9 mouse cellular contexts compared by ENCODE assay signal in genomic region chr14:40960237-40960636, GRCm38 (mm10). TPM values are rescaled to one million over a fixed set of nuclear protein-coding genes. Genes with fewer than 3 reads are reported as not detected.
DNase-seq lines count a peak whose midpoint lies in the region; ATAC-seq and TF ChIP-seq lines count a peak whose summit lies in the region.
"Had no signal": no experiment of that assay in that cellular context is flagged by ENCODE, and none has a peak within 500 bp of the region (broad histone marks: within the 10 kb centered on the region; RNA-seq: fewer than 3 reads in every experiment).

No protein-coding gene starts in this region.

- H3K9ac ChIP-seq in forebrain, embryonic 12.5 days = no peak overlapping the region
- H3K9ac ChIP-seq in forebrain, embryonic 11.5 days (ENCODE audit: low read length) = no peak overlapping the region
- no peak overlapping the region for H3K9ac ChIP-seq in intestine, embryonic 16.5 days (ENCODE audit: low read depth, low read length)
- no peak overlapping the region for H3K9ac ChIP-seq in intestine, postnatal 0 days (ENCODE audit: low read depth, low read length)
- no peak overlapping the region for H3K9ac ChIP-seq in midbrain, embryonic 13.5 days (replicated peaks)
- no peak overlapping the region for H3K9ac ChIP-seq in midbrain, embryonic 14.5 days (replicated peaks; ENCODE audit: low read length)
- no peak overlapping the region for H3K9ac ChIP-seq in stomach, embryonic 14.5 days (replicated peaks; ENCODE audit: low read depth, low read length)

- TF ChIP-seq CTCF in intestine, postnatal 0 days (IDR thresholded peaks at IDR 0.05; ENCODE audit: low read depth) = no peak

- DNase-seq in forebrain, embryonic 11.5 days (ENCODE audit: low spot score) = no peak
- DNase-seq in midbrain, embryonic 14.5 days = no peak
- DNase-seq: gastrocnemius, postnatal 14 days had no signal

- H3K4me1 ChIP-seq in forebrain, embryonic 12.5 days = peaks cover 89% of the 10 kb centered on the region
- peaks cover 52% of the 10 kb centered on the region for H3K4me1 ChIP-seq in forebrain, embryonic 11.5 days (replicated peaks; ENCODE audit: control insufficient read depth, insufficient read depth, low read length)
- peaks cover 83% of the 10 kb centered on the region for H3K4me1 ChIP-seq in intestine, embryonic 16.5 days (ENCODE audit: control insufficient read depth, insufficient read depth, low read length)
- H3K4me1 ChIP-seq in intestine, postnatal 0 days (replicated peaks; ENCODE audit: control insufficient read depth, insufficient read depth, low read length) = peaks cover 44% of the 10 kb centered on the region
- peaks cover 89% of the 10 kb centered on the region for H3K4me1 ChIP-seq in midbrain, embryonic 13.5 days (replicated peaks)
- H3K4me1 ChIP-seq in midbrain, embryonic 14.5 days (ENCODE audit: control insufficient read depth, insufficient read depth, low read length) = peaks cover 66% of the 10 kb centered on the region
- H3K4me1 ChIP-seq in stomach, embryonic 14.5 days (ENCODE audit: control insufficient read depth, insufficient read depth, low read length) = peaks cover 72% of the 10 kb centered on the region

- WGBS in forebrain, embryonic 12.5 days = 57% methylated on average over 4 of the region's 4 CpGs
- 64% methylated on average over 4 of the region's 4 CpGs for WGBS in forebrain, embryonic 11.5 days
- 36% methylated on average over 4 of the region's 4 CpGs for WGBS in intestine, embryonic 16.5 days
- 39% methylated on average over 4 of the region's 4 CpGs for WGBS in intestine, postnatal 0 days
- 46% methylated on average over 4 of the region's 4 CpGs for WGBS in midbrain, embryonic 13.5 days
- 40% methylated on average over 4 of the region's 4 CpGs for WGBS in midbrain, embryonic 14.5 days
- 30% methylated on average over 4 of the region's 4 CpGs for WGBS in stomach, embryonic 14.5 days

- H3K27ac ChIP-seq in forebrain, embryonic 12.5 days = peak overlapping the region; percentile 50
- no peak overlapping the region for H3K27ac ChIP-seq in forebrain, embryonic 11.5 days (ENCODE audit: low read depth, low read length)
- H3K27ac ChIP-seq in intestine, embryonic 16.5 days (ENCODE audit: low read length) = peak overlapping the region; percentile 48
- H3K27ac ChIP-seq in intestine, postnatal 0 days (ENCODE audit: low read depth, low read length) = no peak overlapping the region
- H3K27ac ChIP-seq in midbrain, embryonic 13.5 days = 0 out of 2 replicates have a peak overlapping the region, but pooled peaks have one; percentile 25
- H3K27ac ChIP-seq in midbrain, embryonic 14.5 days (replicated peaks; ENCODE audit: low read depth, low read length) = no peak overlapping the region
- H3K27ac ChIP-seq in stomach, embryonic 14.5 days (ENCODE audit: low read length) = peak overlapping the region; percentile 94; the same call in 1 of the 2 replicates

- H3K4me2 ChIP-seq in forebrain, embryonic 12.5 days = no peak overlapping the region
- H3K4me2 ChIP-seq in forebrain, embryonic 11.5 days (ENCODE audit: low read depth, low read length, severe bottlenecking) = no peak overlapping the region
- no peak overlapping the region for H3K4me2 ChIP-seq in intestine, embryonic 16.5 days (ENCODE audit: low read depth, low read length)
- no peak overlapping the region for H3K4me2 ChIP-seq in intestine, postnatal 0 days (replicated peaks; ENCODE audit: low read depth)
- H3K4me2 ChIP-seq in midbrain, embryonic 13.5 days (replicated peaks) = no peak overlapping the region
- H3K4me2 ChIP-seq in midbrain, embryonic 14.5 days (ENCODE audit: low read length) = no peak overlapping the region
- no peak overlapping the region for H3K4me2 ChIP-seq in stomach, embryonic 14.5 days (replicated peaks; ENCODE audit: low read depth, low read length)

- H3K4me3 ChIP-seq in forebrain, embryonic 12.5 days (replicated peaks) = no peak overlapping the region
- no peak overlapping the region for H3K4me3 ChIP-seq in forebrain, embryonic 11.5 days (ENCODE audit: low read depth, low read length)
- H3K4me3 ChIP-seq in intestine, embryonic 16.5 days (ENCODE audit: low read length) = no peak overlapping the region
- no peak overlapping the region for H3K4me3 ChIP-seq in intestine, postnatal 0 days (ENCODE audit: low read depth, low read length)
- no peak overlapping the region for H3K4me3 ChIP-seq in midbrain, embryonic 13.5 days (replicated peaks)
- H3K4me3 ChIP-seq in midbrain, embryonic 14.5 days (replicated peaks; ENCODE audit: low read depth, low read length) = no peak overlapping the region
- no peak overlapping the region for H3K4me3 ChIP-seq in stomach, embryonic 14.5 days (ENCODE audit: low read depth, low read length)

- H3K36me3 ChIP-seq in forebrain, embryonic 12.5 days (replicated peaks) = no peaks in the 10 kb centered on the region
- H3K36me3 ChIP-seq in forebrain, embryonic 11.5 days (ENCODE audit: control insufficient read depth, insufficient read depth, low read length) = no peaks in the 10 kb centered on the region
- H3K36me3 ChIP-seq in intestine, embryonic 16.5 days (ENCODE audit: control insufficient read depth, insufficient read depth, low read length) = no peaks in the 10 kb centered on the region
- H3K36me3 ChIP-seq in intestine, postnatal 0 days (ENCODE audit: control insufficient read depth, insufficient read depth) = no peaks in the 10 kb centered on the region
- H3K36me3 ChIP-seq in midbrain, embryonic 13.5 days = no peaks in the 10 kb centered on the region
- H3K36me3 ChIP-seq in midbrain, embryonic 14.5 days (ENCODE audit: control insufficient read depth, insufficient read depth, low read length) = no peaks in the 10 kb centered on the region
- no peaks in the 10 kb centered on the region for H3K36me3 ChIP-seq in stomach, embryonic 14.5 days (ENCODE audit: control insufficient read depth, insufficient read depth, low read length)

- no peak for ATAC-seq in forebrain, embryonic 12.5 days (ENCODE audit: low FRiP score)
- no peak for ATAC-seq in forebrain, embryonic 11.5 days (replicated peaks; ENCODE audit: low FRiP score)
- no peak for ATAC-seq in intestine, embryonic 16.5 days
- ATAC-seq in intestine, postnatal 0 days = no peak
- ATAC-seq in midbrain, embryonic 13.5 days = no peak
- no peak for ATAC-seq in midbrain, embryonic 14.5 days (ENCODE audit: low FRiP score, low TSS enrichment)
- no peak for ATAC-seq in stomach, embryonic 14.5 days (ENCODE audit: insufficient number of reproducible peaks, insufficient read depth, low FRiP score, low read depth)
- ATAC-seq in cerebellum, adult (ENCODE audit: insufficient number of reproducible peaks, low FRiP score, low TSS enrichment) = no peak

- no peaks in the 10 kb centered on the region for H3K9me3 ChIP-seq in forebrain, embryonic 12.5 days
- H3K9me3 ChIP-seq in forebrain, embryonic 11.5 days (ENCODE audit: control insufficient read depth, low read length) = no peaks in the 10 kb centered on the region
- H3K9me3 ChIP-seq in intestine, embryonic 16.5 days (ENCODE audit: control insufficient read depth, low read length) = no peaks in the 10 kb centered on the region
- no peaks in the 10 kb centered on the region for H3K9me3 ChIP-seq in intestine, postnatal 0 days (ENCODE audit: control insufficient read depth)
- H3K9me3 ChIP-seq in midbrain, embryonic 13.5 days = no peaks in the 10 kb centered on the region
- H3K9me3 ChIP-seq in midbrain, embryonic 14.5 days (ENCODE audit: control insufficient read depth, low read length) = no peaks in the 10 kb centered on the region
- H3K9me3 ChIP-seq in stomach, embryonic 14.5 days (ENCODE audit: control insufficient read depth, low read depth, low read length) = no peaks in the 10 kb centered on the region

- H3K27me3 ChIP-seq in forebrain, embryonic 12.5 days = no peaks in the 10 kb centered on the region
- H3K27me3 ChIP-seq in forebrain, embryonic 11.5 days (ENCODE audit: control insufficient read depth, insufficient read depth, low read length) = no peaks in the 10 kb centered on the region
- no peaks in the 10 kb centered on the region for H3K27me3 ChIP-seq in intestine, embryonic 16.5 days (replicated peaks; ENCODE audit: control insufficient read depth, insufficient read depth, low read length)
- H3K27me3 ChIP-seq in intestine, postnatal 0 days (replicated peaks; ENCODE audit: control insufficient read depth, insufficient read depth, low read length) = no peaks in the 10 kb centered on the region
- no peaks in the 10 kb centered on the region for H3K27me3 ChIP-seq in midbrain, embryonic 13.5 days
- no peaks in the 10 kb centered on the region for H3K27me3 ChIP-seq in midbrain, embryonic 14.5 days (ENCODE audit: control insufficient read depth, insufficient read depth, low read length)
- H3K27me3 ChIP-seq in stomach, embryonic 14.5 days (ENCODE audit: control insufficient read depth, insufficient read depth, low read length) = no peaks in the 10 kb centered on the region

RNA-seq across cellular contexts. Expression of gene Tspan14, which starts 6.4 kb away (rescaled TPM):
- polyA plus RNA-seq in forebrain, embryonic 12.5 days (2016; fragmentation: Nextera tagmentation; extraction: Ambion mirVana) = 82.6 and 90.6 TPM in 2 replicates
- polyA plus RNA-seq in forebrain, embryonic 11.5 days (2014; fragmentation: Nextera tagmentation; extraction: Ambion mirVana) = 87.8 and 96.1 TPM in 2 replicates
- polyA plus RNA-seq in intestine, embryonic 16.5 days (2015; fragmentation: Nextera tagmentation; extraction: Ambion mirVana) = 65.0 and 65.6 TPM in 2 replicates
- 30.5 and 33.3 TPM in 2 replicates for polyA plus RNA-seq in intestine, postnatal 0 days (2015; fragmentation: Nextera tagmentation; extraction: Ambion mirVana)
- polyA plus RNA-seq in midbrain, embryonic 13.5 days (2015; fragmentation: Nextera tagmentation; extraction: Ambion mirVana) = 79.7 and 80.4 TPM in 2 replicates
- polyA plus RNA-seq in midbrain, embryonic 14.5 days (2014; fragmentation: Nextera tagmentation; extraction: Ambion mirVana) = 57.2 and 79.6 TPM in 2 replicates
- polyA plus RNA-seq in stomach, embryonic 14.5 days (2014; fragmentation: Nextera tagmentation; extraction: Ambion mirVana) = 84.5 and 88.2 TPM in 2 replicates

RNA-seq across cellular contexts. Expression of gene Fam213a, which starts 53.4 kb away (rescaled TPM):
- polyA plus RNA-seq in forebrain, embryonic 12.5 days (2016; fragmentation: Nextera tagmentation; extraction: Ambion mirVana) = 50.5 and 54.0 TPM in 2 replicates
- 54.2 and 57.9 TPM in 2 replicates for polyA plus RNA-seq in forebrain, embryonic 11.5 days (2014; fragmentation: Nextera tagmentation; extraction: Ambion mirVana)
- 72.4 and 81.8 TPM in 2 replicates for polyA plus RNA-seq in intestine, embryonic 16.5 days (2015; fragmentation: Nextera tagmentation; extraction: Ambion mirVana)
- polyA plus RNA-seq in intestine, postnatal 0 days (2015; fragmentation: Nextera tagmentation; extraction: Ambion mirVana) = 86.9 and 96.2 TPM in 2 replicates
- polyA plus RNA-seq in midbrain, embryonic 13.5 days (2015; fragmentation: Nextera tagmentation; extraction: Ambion mirVana) = 66.9 and 67.2 TPM in 2 replicates
- polyA plus RNA-seq in midbrain, embryonic 14.5 days (2014; fragmentation: Nextera tagmentation; extraction: Ambion mirVana) = 70.4 and 80.1 TPM in 2 replicates
- 42.7 and 45.8 TPM in 2 replicates for polyA plus RNA-seq in stomach, embryonic 14.5 days (2014; fragmentation: Nextera tagmentation; extraction: Ambion mirVana)

Comparison
In these comparisons a context has a peak if more than half of its experiments do, and no peak if none do; other contexts are left out.
1. H3K27ac ChIP-seq: peak in forebrain, embryonic 12.5 days (single experiment), intestine, embryonic 16.5 days (single experiment), midbrain, embryonic 13.5 days (single experiment) and stomach, embryonic 14.5 days (single experiment); none in forebrain, embryonic 11.5 days (single experiment), intestine, postnatal 0 days (single experiment) and midbrain, embryonic 14.5 days (single experiment).